Mouse (Mus musculus) limb, embryonic 12.5 days (tissue): ENCODE data around the gene Cd69. TPM values are rescaled to one million over a fixed set of nuclear protein-coding genes. Genes with fewer than 3 reads are reported as not detected.

Experiments
- ATAC-seq: fragments of 200-750 bp; cut with Nextera tagmentation; 2 replicates; pipeline ENCODE4 v1.8.0; 2017; ENCODE audit warnings: low read depth, moderate TSS enrichment; ENCODE audit not compliant: insufficient number of reproducible peaks, insufficient read depth, low FRiP score, low TSS enrichment
- H3K27ac ChIP-seq: fragments of 300-500 bp; sonication (generic); 2 replicates; pipeline ENCODE4 v1.5.1; 2016; ENCODE audit warnings: mild to moderate bottlenecking, moderate library complexity
- H3K27me3 ChIP-seq: fragments of 300-500 bp; sonication (generic); 2 replicates; pipeline ENCODE4 v1.6.1; 2016; ENCODE audit warnings: mild to moderate bottlenecking, moderate library complexity
- H3K36me3 ChIP-seq: fragments of 300-500 bp; sonication (generic); 2 replicates; pipeline ENCODE4 v1.6.1; 2016; ENCODE audit warnings: mild to moderate bottlenecking, moderate library complexity
- H3K4me1 ChIP-seq: fragments of 300-500 bp; sonication (generic); replicated peaks from 2 replicates; pipeline ENCODE4 v1.6.1; 2016
- H3K4me2 ChIP-seq: fragments of 300-500 bp; sonication (generic); 2 replicates; pipeline ENCODE4 v1.6.1; 2016; ENCODE audit warnings: mild to moderate bottlenecking, moderate library complexity
- H3K4me3 ChIP-seq: fragments of 300-500 bp; sonication (generic); replicated peaks from 2 replicates; pipeline ENCODE4 v1.5.1; 2016; ENCODE audit warnings: mild to moderate bottlenecking
- H3K9ac ChIP-seq: fragments of 300-500 bp; sonication (generic); replicated peaks from 2 replicates; pipeline ENCODE4 v1.6.1; 2016; ENCODE audit warnings: mild to moderate bottlenecking, moderate library complexity
- H3K9me3 ChIP-seq: fragments of 300-500 bp; sonication (generic); 2 replicates; pipeline ENCODE4 v1.6.1; 2016; ENCODE audit warnings: mild to moderate bottlenecking, moderate library complexity
- WGBS: fragments of 180-500 bp; shearing (Covaris S2); methylation state at CpG from one replicate; pipeline ENCODE4 v1.1.7; 2016; 5-methylcytosine and 5-hydroxymethylcytosine counted together
- polyA plus RNA-seq: library from polyadenylated mRNA; unstranded; fragments of >200 nt; fragmentation: Nextera tagmentation; extraction: Ambion mirVana; gene quantifications from 2 replicates; pipeline ENCODE4 v1.2.1, GENCODE M21; 2016

The Cd69 gene
- polyA plus RNA-seq, 1 experiment from 2014 or later: not detected

DNA sequence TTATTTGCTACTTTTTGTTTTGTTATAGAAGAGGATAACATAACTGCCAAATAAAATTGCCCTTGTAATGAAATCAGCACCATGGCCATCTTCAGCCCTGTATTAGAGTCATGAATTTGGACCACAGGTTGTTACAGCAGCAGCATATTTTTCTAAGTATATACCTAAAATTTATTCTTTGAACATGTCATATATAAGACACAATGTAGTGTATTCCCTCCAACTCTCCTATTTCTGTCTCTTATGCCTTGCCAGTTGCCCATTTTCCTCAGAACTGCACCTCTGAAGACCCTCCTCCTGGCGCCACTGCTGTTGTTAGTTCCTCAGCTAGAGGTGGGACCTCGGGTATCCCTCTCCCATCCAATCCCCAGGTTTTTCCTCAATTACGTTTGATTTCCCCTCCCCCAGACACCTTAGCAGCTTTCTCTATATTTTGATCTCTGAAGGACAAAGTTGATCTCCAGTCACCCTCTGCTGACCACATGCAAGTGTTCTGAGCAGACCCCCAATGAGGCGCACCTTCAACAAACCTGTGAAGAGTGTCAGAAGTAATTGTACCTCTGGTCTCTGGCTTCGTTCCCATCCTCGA is 41.8 kb downstream of the Cd69 start:
- Histone ChIP-seq H3K9ac (no peak overlapping the region), H3K4me2 (no peak overlapping the region), H3K4me3 (no peak overlapping the region), H3K27ac (no peak overlapping the region), H3K27me3 (no peaks in the 10 kb centered on the region), H3K4me1 (no peaks in the 10 kb centered on the region), H3K36me3 (no peaks in the 10 kb centered on the region), H3K9me3 (no peaks in the 10 kb centered on the region)
- WGBS: 84% methylated on average over 6 of the region's 6 CpGs
- ATAC-seq: no peak

DNA sequence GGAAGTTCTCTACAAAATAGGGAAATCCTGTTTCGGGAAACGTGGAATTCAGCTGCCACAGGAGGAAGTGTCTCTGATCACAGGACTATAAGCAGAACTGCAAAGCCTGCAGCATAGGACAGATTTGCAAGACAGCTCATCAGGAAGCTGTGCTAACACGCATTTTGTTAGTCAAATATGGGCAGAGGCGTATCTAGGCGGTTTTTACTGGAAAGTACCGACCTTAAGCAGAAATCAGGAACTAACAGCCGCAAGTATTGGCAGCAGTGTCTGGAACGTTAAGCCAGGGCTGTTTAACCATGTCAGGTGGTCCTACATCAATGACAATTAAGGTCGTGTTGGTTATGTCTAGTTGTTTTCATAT is 42.4 kb downstream of the Cd69 start:
- Histone ChIP-seq H3K9ac (no peak overlapping the region), H3K27me3 (no peaks in the 10 kb centered on the region), H3K27ac (no peak overlapping the region), H3K4me2 (no peak overlapping the region), H3K4me1 (no peaks in the 10 kb centered on the region), H3K9me3 (no peaks in the 10 kb centered on the region), H3K36me3 (no peaks in the 10 kb centered on the region), H3K4me3 (no peak overlapping the region)
- no peak for ATAC-seq
- 78% methylated on average over 9 of the region's 9 CpGs for WGBS

DNA sequence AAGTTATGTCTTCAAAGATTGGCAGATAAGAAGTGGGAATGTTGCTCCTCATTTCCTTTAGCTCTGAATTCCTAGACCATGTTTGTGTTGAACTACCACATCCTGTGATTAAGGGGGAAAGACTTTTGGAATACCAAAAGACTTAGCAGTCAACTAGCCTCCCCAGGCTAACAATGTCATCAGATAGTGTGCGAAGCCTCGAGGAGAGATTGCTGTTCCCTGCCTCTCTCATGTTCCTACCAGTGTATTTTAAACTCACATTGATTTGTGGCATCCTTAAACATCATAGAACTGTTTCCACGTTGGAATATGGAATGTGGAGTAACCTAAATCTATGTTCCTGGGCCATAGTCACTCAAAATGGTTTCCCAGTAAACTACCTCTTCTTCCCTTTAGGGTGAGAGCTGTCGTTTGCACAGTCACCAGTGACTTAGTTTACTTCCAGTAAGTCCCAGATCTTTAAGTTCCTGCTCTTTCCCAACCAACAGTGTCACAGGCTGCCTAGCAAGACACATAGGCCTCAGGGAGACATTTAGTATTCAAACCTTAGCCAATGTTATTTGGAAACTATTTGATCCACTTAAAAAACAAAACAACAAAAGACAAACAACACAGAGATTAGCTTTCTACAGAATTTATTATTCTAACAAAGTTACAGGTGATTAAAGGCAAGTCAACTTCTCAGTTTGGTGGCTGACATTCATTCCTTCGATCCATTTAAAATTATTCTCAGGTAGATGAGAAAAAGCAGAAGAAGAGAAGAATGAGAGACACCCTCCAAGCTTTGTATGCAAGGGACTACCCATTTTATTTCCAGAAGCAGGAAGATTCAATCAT is 43.0 kb downstream of the Cd69 start:
- no peak overlapping the region for H3K27ac ChIP-seq
- no peak overlapping the region for H3K4me3 ChIP-seq
- WGBS: 77% methylated on average over 5 of the region's 5 CpGs
- H3K36me3 ChIP-seq: no peaks in the 10 kb centered on the region
- no peak overlapping the region for H3K9ac ChIP-seq
- no peak overlapping the region for H3K4me2 ChIP-seq
- H3K27me3 ChIP-seq: no peaks in the 10 kb centered on the region
- no peaks in the 10 kb centered on the region for H3K4me1 ChIP-seq
- no peak for ATAC-seq
- no peaks in the 10 kb centered on the region for H3K9me3 ChIP-seq

DNA sequence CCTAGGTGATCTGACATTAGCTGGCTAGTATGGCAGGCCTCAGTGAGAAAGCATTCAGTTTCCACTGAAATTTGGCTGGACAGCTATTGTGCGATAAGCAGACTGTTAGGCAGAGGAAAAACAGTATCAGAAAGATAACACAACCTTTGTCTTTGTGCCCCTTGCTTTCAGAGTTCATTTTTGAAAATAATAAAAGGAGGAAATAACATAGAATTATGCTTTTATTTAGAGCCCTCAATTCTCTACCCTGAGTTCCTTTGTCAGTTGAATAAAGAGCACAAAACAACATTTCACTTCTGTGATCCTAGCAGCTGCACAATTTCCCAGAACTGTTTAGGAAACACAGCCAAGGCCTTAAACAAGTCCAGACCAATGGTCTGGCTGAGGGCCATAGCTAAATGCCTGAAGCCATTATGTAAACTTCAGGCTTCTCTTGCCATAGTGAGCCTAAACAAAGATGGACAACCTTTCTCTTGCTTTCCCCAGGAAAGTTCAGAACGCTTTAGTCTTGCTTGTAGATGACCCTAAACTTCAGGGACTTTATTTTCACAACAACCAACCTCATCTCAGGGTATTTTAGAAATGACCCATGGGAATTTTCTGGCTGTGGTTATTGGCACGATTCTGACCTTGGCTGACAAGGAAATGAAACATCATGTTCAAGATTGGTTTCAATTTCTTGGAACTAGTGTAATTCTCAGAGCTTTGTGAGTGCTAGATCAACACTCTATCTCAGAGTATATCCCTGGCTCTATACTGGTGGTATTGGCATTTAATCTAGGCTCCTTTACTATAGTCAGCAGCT is 45.3 kb downstream of the Cd69 start:
- no peak overlapping the region for H3K4me2 ChIP-seq
- ATAC-seq: no peak
- H3K9me3 ChIP-seq: no peaks in the 10 kb centered on the region
- H3K27me3 ChIP-seq: no peaks in the 10 kb centered on the region
- H3K27ac ChIP-seq: no peak overlapping the region
- no peak overlapping the region for H3K9ac ChIP-seq
- H3K4me1 ChIP-seq: no peaks in the 10 kb centered on the region
- H3K36me3 ChIP-seq: no peaks in the 10 kb centered on the region
- 77% methylated on average over 3 of the region's 3 CpGs for WGBS
- H3K4me3 ChIP-seq: no peak overlapping the region

DNA sequence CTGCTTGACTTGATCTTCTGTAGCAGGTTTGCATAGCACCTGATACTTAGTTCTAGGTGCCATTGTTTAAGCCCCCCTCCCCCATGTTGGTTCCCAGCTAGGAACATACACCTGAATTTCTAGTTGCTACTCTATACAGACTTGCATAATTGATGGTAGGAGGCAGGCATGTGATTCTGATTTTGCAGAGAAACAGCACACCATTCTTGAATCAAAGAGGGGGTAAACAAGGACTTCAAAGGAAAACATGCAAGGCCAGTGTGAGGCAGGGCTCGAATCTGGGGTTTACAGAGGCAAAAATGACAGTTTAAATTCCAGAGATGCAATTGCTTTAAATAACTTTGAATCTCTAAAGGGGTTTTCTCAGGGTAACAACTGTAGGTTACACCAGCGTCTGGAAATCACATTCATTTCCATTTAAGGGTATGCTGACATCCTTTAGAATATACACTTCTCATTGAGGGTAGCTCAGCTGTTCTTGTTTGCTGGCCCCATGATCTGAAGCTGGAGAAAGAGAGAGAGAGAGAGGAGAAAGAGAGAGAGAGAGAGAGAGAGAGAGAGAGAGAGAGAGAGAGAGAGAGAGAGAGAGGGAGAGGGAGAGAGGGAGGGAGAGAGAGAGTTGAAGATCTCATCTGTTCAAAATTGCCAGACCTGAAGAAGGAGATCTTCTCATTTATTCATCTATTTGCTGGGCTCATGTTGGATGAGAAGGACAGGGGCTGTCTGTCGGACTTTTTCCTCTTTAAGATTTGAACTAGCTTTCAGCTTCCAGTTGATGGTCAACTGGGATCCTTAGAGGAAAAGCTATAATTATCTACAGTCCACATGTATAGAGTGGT is 46.1 kb downstream of the Cd69 start:
- Histone ChIP-seq H3K27ac (no peak overlapping the region), H3K4me3 (no peak overlapping the region), H3K36me3 (no peaks in the 10 kb centered on the region), H3K27me3 (no peaks in the 10 kb centered on the region), H3K9ac (no peak overlapping the region), H3K4me1 (no peaks in the 10 kb centered on the region), H3K9me3 (no peaks in the 10 kb centered on the region), H3K4me2 (no peak overlapping the region)
- WGBS: 45% methylated on average over 3 of the region's 3 CpGs
- no peak for ATAC-seq

DNA sequence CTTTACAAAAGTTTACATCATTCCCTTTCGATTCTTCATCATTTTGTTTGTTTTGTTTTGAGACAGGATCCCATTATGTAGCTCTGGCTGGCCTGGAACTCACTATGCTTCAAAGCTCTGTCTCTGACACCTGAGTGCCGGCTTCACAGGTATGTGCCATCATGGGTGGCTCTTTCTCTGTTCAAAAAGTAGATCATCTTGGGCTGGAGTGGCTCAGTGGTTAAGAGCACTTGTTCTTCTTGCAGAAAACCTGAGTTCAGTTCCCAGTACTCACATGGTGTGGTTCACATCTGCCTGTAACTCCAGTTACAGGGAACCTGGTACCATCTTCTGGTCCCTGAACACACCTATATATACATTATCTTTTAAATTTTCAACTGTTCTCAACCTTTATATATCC is 50.2 kb downstream of the Cd69 start:
- Histone ChIP-seq H3K9me3 (no peaks in the 10 kb centered on the region), H3K36me3 (no peaks in the 10 kb centered on the region), H3K27ac (no peak overlapping the region), H3K9ac (no peak overlapping the region), H3K4me3 (no peak overlapping the region), H3K27me3 (no peaks in the 10 kb centered on the region), H3K4me1 (no peaks in the 10 kb centered on the region), H3K4me2 (no peak overlapping the region)
- WGBS: 84% methylated on average over 2 of the region's 2 CpGs
- ATAC-seq: no peak

DNA sequence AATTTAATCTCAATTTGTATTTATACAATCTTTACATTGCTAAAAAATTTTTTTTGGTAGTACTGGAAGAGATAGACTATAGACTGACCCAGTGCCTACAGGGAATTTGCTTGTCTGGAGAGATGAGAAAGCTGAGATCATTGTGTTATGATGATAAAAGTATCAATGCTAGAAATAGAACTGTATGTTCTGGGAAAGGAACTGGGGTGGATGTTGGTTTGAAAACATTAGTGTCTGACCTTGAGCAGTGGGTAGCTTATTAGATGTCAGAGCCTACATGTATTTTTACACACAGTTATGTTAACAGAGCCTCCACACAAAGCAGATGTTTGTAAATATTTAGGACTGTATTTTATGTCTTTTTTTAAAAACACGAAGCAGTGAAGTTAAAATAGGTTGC is 51.1 kb downstream of the Cd69 start:
- ATAC-seq: no peak

DNA sequence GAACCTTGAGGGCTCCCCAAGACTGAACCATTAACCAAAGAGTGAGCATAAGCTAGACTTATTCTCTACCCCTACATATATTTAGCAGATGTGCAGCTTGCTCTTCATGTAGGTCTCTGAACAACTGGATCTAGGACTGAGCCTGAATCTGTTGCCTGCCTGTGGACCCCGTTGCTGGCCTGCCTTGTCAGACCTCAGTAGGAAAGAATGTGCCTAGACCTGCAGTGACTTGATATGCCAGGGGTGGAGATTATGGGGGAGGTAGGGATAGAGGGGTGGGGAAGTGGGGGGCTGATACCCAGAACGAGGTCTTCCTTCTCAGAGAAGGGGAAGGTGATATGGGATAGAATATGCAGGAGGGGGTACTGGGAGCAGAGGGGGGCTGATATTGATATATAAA is 51.6 kb downstream of the Cd69 start:
- Histone ChIP-seq H3K36me3 (no peaks in the 10 kb centered on the region), H3K9me3 (no peaks in the 10 kb centered on the region), H3K4me1 (no peaks in the 10 kb centered on the region), H3K27me3 (no peaks in the 10 kb centered on the region), H3K9ac (no peak overlapping the region), H3K4me2 (no peak overlapping the region), H3K27ac (no peak overlapping the region), H3K4me3 (no peak overlapping the region)
- ATAC-seq: no peak
- 79% methylated on average over 2 of the region's 2 CpGs for WGBS

More for the DNA sequence above, 51.1 kb downstream of the Cd69 start:
- H3K4me2 ChIP-seq: no peak overlapping the region
- no peak overlapping the region for H3K27ac ChIP-seq
- no peak overlapping the region for H3K4me3 ChIP-seq
- no peaks in the 10 kb centered on the region for H3K36me3 ChIP-seq
- no peaks in the 10 kb centered on the region for H3K27me3 ChIP-seq
- H3K9me3 ChIP-seq: no peaks in the 10 kb centered on the region
- H3K4me1 ChIP-seq: no peaks in the 10 kb centered on the region
- 71% methylated on average over 1 of the region's 1 CpGs for WGBS
- H3K9ac ChIP-seq: no peak overlapping the region

DNA sequence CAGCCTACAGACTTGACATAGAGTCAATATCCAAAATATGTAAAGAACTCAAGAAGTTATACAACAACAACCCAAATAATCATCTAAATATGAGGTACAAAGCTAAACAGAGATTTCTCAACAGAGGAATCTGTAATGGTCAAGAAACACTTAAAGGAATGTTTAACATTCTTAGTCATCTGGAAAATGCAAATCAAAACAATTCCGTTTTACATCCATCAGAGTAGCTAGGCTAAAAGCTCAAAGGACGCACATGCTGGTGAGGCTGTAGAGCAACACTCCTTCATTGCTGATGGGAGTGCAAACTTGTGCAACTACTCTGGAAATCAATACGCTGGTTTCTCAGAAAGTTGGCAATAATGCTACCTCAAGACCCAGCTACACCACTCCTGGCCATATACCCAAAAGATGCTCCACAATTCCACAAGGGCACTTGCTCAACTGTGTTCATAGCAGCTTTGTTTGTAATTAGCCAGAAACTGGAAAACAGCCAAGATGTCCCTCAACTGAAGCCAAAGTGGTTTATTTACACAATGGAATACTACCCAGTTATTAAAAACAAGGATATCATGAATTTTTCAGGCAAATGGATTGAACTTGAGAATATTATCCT is 52.9 kb downstream of the Cd69 start:
- Histone ChIP-seq H3K4me2 (no peak overlapping the region), H3K27me3 (no peaks in the 10 kb centered on the region), H3K4me1 (no peaks in the 10 kb centered on the region), H3K9me3 (no peaks in the 10 kb centered on the region), H3K4me3 (no peak overlapping the region), H3K27ac (no peak overlapping the region), H3K9ac (no peak overlapping the region), H3K36me3 (no peaks in the 10 kb centered on the region)
- ATAC-seq: no peak
- 92% methylated on average over 3 of the region's 3 CpGs for WGBS

DNA sequence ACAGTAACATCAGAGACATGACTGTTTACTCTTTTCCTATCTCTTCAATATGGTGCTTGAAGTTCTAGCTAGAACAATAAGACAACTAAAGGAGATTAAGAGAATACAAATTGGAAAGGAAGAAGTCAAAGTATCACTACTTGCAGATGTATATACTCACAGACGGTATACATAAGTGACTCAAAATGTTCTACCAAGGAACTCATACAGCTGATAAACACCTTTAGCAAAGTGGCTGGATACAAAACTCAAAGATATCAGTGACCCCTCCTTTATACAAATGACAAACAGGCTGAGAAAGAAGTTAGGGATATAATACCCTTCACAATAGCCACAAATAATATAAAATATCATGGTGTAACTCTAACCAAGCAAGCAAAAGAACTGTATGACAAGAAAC is 54.2 kb downstream of the Cd69 start:
- Histone ChIP-seq H3K36me3 (no peaks in the 10 kb centered on the region), H3K4me1 (no peaks in the 10 kb centered on the region), H3K9ac (no peak overlapping the region), H3K27me3 (no peaks in the 10 kb centered on the region), H3K4me2 (no peak overlapping the region), H3K9me3 (no peaks in the 10 kb centered on the region), H3K4me3 (no peak overlapping the region), H3K27ac (no peak overlapping the region)
- no peak for ATAC-seq
- 97% methylated on average over 1 of the region's 1 CpGs for WGBS
